Mouse (Mus musculus) kidney, adult 2 months (tissue): ENCODE results near the gene Ly6g. TPM values are rescaled to one million over a fixed set of nuclear protein-coding genes. Genes with fewer than 3 reads are reported as not detected.
"Not testable (repeated sequence)": the region's sequence is repeated elsewhere in the genome, so short reads cannot be mapped to it uniquely, and the experiment has no call there.

Experiments
- DNase-seq: peaks from one replicate; pipeline ENCODE4 v3.0.0; 2021
- H3K27ac ChIP-seq: fragments of 200-500 bp; 2 replicates; pipeline ENCODE4 v1.5.1; 2012; ENCODE audit warnings: low read depth, low read length, control low read depth, inconsistent platforms; ENCODE audit not compliant: insufficient read depth
- H3K27me3 ChIP-seq: fragments of 200-500 bp; replicated peaks from 2 replicates; pipeline ENCODE4 v1.6.1; 2012; ENCODE audit warnings: mild to moderate bottlenecking, moderate library complexity, low read length, inconsistent platforms; ENCODE audit not compliant: control insufficient read depth, insufficient read depth
- H3K36me3 ChIP-seq: fragments of 200-500 bp; 2 replicates; pipeline ENCODE4 v1.6.1; 2012; ENCODE audit warnings: mild to moderate bottlenecking, moderate library complexity, low read length, inconsistent platforms; ENCODE audit not compliant: control insufficient read depth, insufficient read depth
- H3K4me1 ChIP-seq: fragments of 200-500 bp; 2 replicates; pipeline ENCODE4 v1.6.1; 2011; ENCODE audit warnings: low read length; ENCODE audit not compliant: control insufficient read depth, insufficient read depth
- H3K4me3 ChIP-seq: fragments of 200-500 bp; 2 replicates; pipeline ENCODE4 v1.5.1; 2011; ENCODE audit warnings: mild to moderate bottlenecking, low read depth, low read length, control low read depth; ENCODE audit not compliant: insufficient read depth
- CTCF ChIP-seq: fragments of 200-500 bp; conservative IDR thresholded peaks from 2 replicates; pipeline ENCODE4 v1.5.1; 2011; ENCODE audit warnings: low read depth, mild to moderate bottlenecking, control low read depth, low read length, moderate library complexity, mixed read lengths; ENCODE audit not compliant: insufficient read depth, insufficient read length
- POLR2A ChIP-seq: fragments of 200-500 bp; IDR thresholded peaks from one replicate; pipeline ENCODE4 v1.6.1; 2011; ENCODE audit warnings: low read depth, low read length, control low read depth
- WGBS: fragments of 180-500 bp; shearing (Covaris S2); methylation state at CpG from one replicate; pipeline ENCODE4 v1.1.7; 2018; 5-methylcytosine and 5-hydroxymethylcytosine counted together
- polyA plus RNA-seq: library from polyadenylated mRNA; depleted of rRNA; stranded (reverse); fragments of >200 nt; gene quantifications from 2 replicates; pipeline ENCODE4 v1.2.3, GENCODE M21; 2012; rRNA removed

Gene Ly6g
- polyA plus RNA-seq = 0.08 TPM in 1 of 2 replicates, not detected in the other

GRCm38 (mm10) chr15:75154940-75155339 is at the start of gene Ly6g:
Gene Ly6g (plus strand): TSS chr15:75155240.
- WGBS = 79% methylated on average over 1 of the region's 1 CpGs
- Histone ChIP-seq H3K4me3 (no peak within 1 kb of the TSS), H3K36me3 (no peaks in the 10 kb centered on the region), H3K27ac (no peak within 1 kb of the TSS), H3K4me1 (no peaks in the 10 kb centered on the region), H3K27me3 (no peaks in the 10 kb centered on the region)
- no peak for TF ChIP-seq CTCF
- no peak for TF ChIP-seq POLR2A
- DNase-seq = no peak

GRCm38 (mm10) chr15:75110424-75110823 is 44.6 kb upstream of the Ly6g start:
- not testable (repeated sequence) for H3K27me3 ChIP-seq, H3K4me3 ChIP-seq, H3K27ac ChIP-seq, H3K36me3 ChIP-seq, H3K4me1 ChIP-seq, DNase-seq
- WGBS = 60% methylated on average over 4 of the region's 5 CpGs

GRCm38 (mm10) chr15:75111861-75112630 is 43.0 kb upstream of the Ly6g start, which contains the start of gene Ly6c2:
Gene Ly6c2 (minus strand): TSS chr15:75111970.
- not testable (repeated sequence) for H3K4me3 ChIP-seq, H3K4me1 ChIP-seq, DNase-seq, H3K27ac ChIP-seq, H3K36me3 ChIP-seq, H3K27me3 ChIP-seq
- 73% methylated on average over 1 of the region's 1 CpGs for WGBS

- TF ChIP-seq POLR2A = no peak
- no peak for TF ChIP-seq CTCF
- DNase-seq = no peak
Measured at GRCm38 (mm10) chr15:75116525-75116924, 38.5 kb upstream of the Ly6g start.

GRCm38 (mm10) chr15:75117481-75117880 is 37.6 kb upstream of the Ly6g start:
- H3K27me3 ChIP-seq, H3K4me1 ChIP-seq, H3K4me3 ChIP-seq, DNase-seq, H3K27ac ChIP-seq, H3K36me3 ChIP-seq: not testable (repeated sequence)
- 90% methylated on average over 5 of the region's 5 CpGs for WGBS

More at GRCm38 (mm10) chr15:75116525-75116924, 38.5 kb upstream of the Ly6g start:
- H3K36me3 ChIP-seq = no peaks in the 10 kb centered on the region
- no peaks in the 10 kb centered on the region for H3K4me1 ChIP-seq
- no peak overlapping the region for H3K27ac ChIP-seq
- no peak overlapping the region for H3K4me3 ChIP-seq
- no peaks in the 10 kb centered on the region for H3K27me3 ChIP-seq
- 65% methylated on average over 2 of the region's 2 CpGs for WGBS

- DNase-seq = peak; percentile 34
- WGBS = 24% methylated on average over 5 of the region's 7 CpGs
- not testable (repeated sequence) for H3K36me3 ChIP-seq, H3K27me3 ChIP-seq, H3K27ac ChIP-seq, H3K4me3 ChIP-seq, H3K4me1 ChIP-seq
- peak; percentile 56 for TF ChIP-seq CTCF
Measured at GRCm38 (mm10) chr15:75118742-75119141, 36.3 kb upstream of the Ly6g start.

GRCm38 (mm10) chr15:75120066-75120465 is 35.0 kb upstream of the Ly6g start:
- no peak for TF ChIP-seq POLR2A
- peak; percentile 75 for TF ChIP-seq CTCF
- Histone ChIP-seq H3K4me1 (no peaks in the 10 kb centered on the region), H3K27me3 (no peaks in the 10 kb centered on the region), H3K4me3 (no peak overlapping the region), H3K27ac (no peak overlapping the region), H3K36me3 (no peaks in the 10 kb centered on the region)
- DNase-seq = peak; percentile 15
- 7% methylated on average over 2 of the region's 2 CpGs for WGBS

- not testable (repeated sequence) for H3K4me3 ChIP-seq, H3K27ac ChIP-seq, H3K4me1 ChIP-seq, H3K27me3 ChIP-seq, H3K36me3 ChIP-seq
- DNase-seq = peak; percentile 70
- 61% methylated on average over 2 of the region's 2 CpGs for WGBS
Measured at GRCm38 (mm10) chr15:75132346-75132745, 22.7 kb upstream of the Ly6g start.

GRCm38 (mm10) chr15:75135090-75135783 is 19.8 kb upstream of the Ly6g start:
- H3K27me3 ChIP-seq, H3K36me3 ChIP-seq, H3K4me3 ChIP-seq, H3K27ac ChIP-seq, DNase-seq, H3K4me1 ChIP-seq: not testable (repeated sequence)
- 71% methylated on average over 2 of the region's 2 CpGs for WGBS

- not testable (repeated sequence) for H3K27me3 ChIP-seq, DNase-seq, H3K36me3 ChIP-seq, H3K4me3 ChIP-seq, H3K4me1 ChIP-seq, H3K27ac ChIP-seq
- 68% methylated on average over 3 of the region's 3 CpGs for WGBS
Measured at GRCm38 (mm10) chr15:75137739-75138138, 17.3 kb upstream of the Ly6g start.
